Mouse (Mus musculus) embryonic fibroblast, embryonic 13.5 days (primary cell): ENCODE results near the gene Rbms3.

ENCODE experiments used
- CTCF ChIP-seq: IDR thresholded peaks from 2 replicates; pipeline ENCODE4 v1.5.1; 2011; ENCODE audit warnings: mild to moderate bottlenecking, control low read depth, low read length, moderate library complexity, borderline replicate concordance; ENCODE audit not compliant: insufficient read depth
- POLR2A ChIP-seq: IDR thresholded peaks from 2 replicates; pipeline ENCODE4 v1.6.1; 2011; ENCODE audit warnings: low read depth, mild to moderate bottlenecking, control low read depth, low read length, moderate library complexity

GRCm38 (mm10) chr9:117291066-117291850 lies 338.5 kb downstream of the Rbms3 start:
- no peak for TF ChIP-seq CTCF
- no peak for TF ChIP-seq POLR2A
